Mouse (Mus musculus) limb, embryonic 11.5 days (tissue): ENCODE measurements around the gene Tc2n. TPM values are rescaled to one million over a fixed set of nuclear protein-coding genes. Genes with fewer than 3 reads are reported as not detected.
"Not testable (repeated sequence)": the region's sequence is repeated elsewhere in the genome, so short reads cannot be mapped to it uniquely, and the experiment has no call there.

Experiments
- ATAC-seq: fragments of 200-750 bp; cut with Nextera tagmentation; 2 replicates; pipeline ENCODE4 v1.8.0; 2017; ENCODE audit warnings: low read depth; ENCODE audit not compliant: insufficient number of reproducible peaks, low FRiP score, low TSS enrichment
- DNase-seq: peaks from one replicate; pipeline ENCODE4 v3.0.0-alpha.2; 2015; ENCODE audit warnings: low spot score
- H3K27ac ChIP-seq: fragments of 300-500 bp; sonication (generic); replicated peaks from 2 replicates; pipeline ENCODE4 v1.5.1; 2014; ENCODE audit warnings: low read depth, mild to moderate bottlenecking, low read length
- H3K27me3 ChIP-seq: fragments of 300-500 bp; sonication (generic); 2 replicates; pipeline ENCODE4 v1.6.1; 2014; ENCODE audit warnings: mild to moderate bottlenecking, low read length, mixed read lengths; ENCODE audit not compliant: control insufficient read depth, insufficient read depth
- H3K36me3 ChIP-seq: fragments of 300-500 bp; sonication (generic); 2 replicates; pipeline ENCODE4 v1.6.1; 2014; ENCODE audit warnings: mild to moderate bottlenecking, low read length, moderate library complexity, mixed read lengths; ENCODE audit not compliant: control insufficient read depth, insufficient read depth
- H3K4me1 ChIP-seq: fragments of 300-500 bp; sonication (generic); 2 replicates; pipeline ENCODE4 v1.6.1; 2014; ENCODE audit warnings: low read length, mixed read lengths; ENCODE audit not compliant: control insufficient read depth, insufficient read depth
- H3K4me2 ChIP-seq: fragments of 300-500 bp; sonication (generic); 2 replicates; pipeline ENCODE4 v1.6.1; 2014; ENCODE audit warnings: low read depth, mild to moderate bottlenecking, moderate library complexity; ENCODE audit not compliant: severe bottlenecking
- H3K4me3 ChIP-seq: fragments of 300-500 bp; sonication (generic); 2 replicates; pipeline ENCODE4 v1.5.1; 2014; ENCODE audit warnings: low read depth, low read length
- H3K9ac ChIP-seq: fragments of 300-500 bp; sonication (generic); 2 replicates; pipeline ENCODE4 v1.6.1; 2014; ENCODE audit warnings: mild to moderate bottlenecking, low read length
- H3K9me3 ChIP-seq: fragments of 300-500 bp; sonication (generic); 2 replicates; pipeline ENCODE4 v1.6.1; 2016; ENCODE audit warnings: low read length; ENCODE audit not compliant: control insufficient read depth
- polyA plus RNA-seq: library from polyadenylated mRNA; unstranded; fragments of >200 nt; fragmentation: Nextera tagmentation; extraction: Ambion mirVana; gene quantifications from 2 replicates; pipeline ENCODE4 v1.2.1, GENCODE M21; 2014

Tc2n gene
- polyA plus RNA-seq, 1 experiment from 2014 or later: 0.13 TPM

- not testable (repeated sequence) for DNase-seq, H3K36me3 ChIP-seq, H3K9ac ChIP-seq, ATAC-seq, H3K4me2 ChIP-seq, H3K9me3 ChIP-seq, H3K27me3 ChIP-seq, H3K4me3 ChIP-seq, H3K4me1 ChIP-seq, H3K27ac ChIP-seq
These were observed 111.7 kb downstream of the Tc2n start for GRCm38 (mm10) chr12:101606622-101607021.

Other genes starting within 250 kb of the Tc2n start
- gene Fbln5, start 100.5 kb upstream of the Tc2n start, polyA plus RNA-seq: 15.9 and 16.7 TPM in 2 replicates
- 13.8 and 14.2 TPM in 2 replicates for gene Trip11, start 194.7 kb upstream of the Tc2n start, polyA plus RNA-seq
- gene Atxn3, start 239.7 kb upstream of the Tc2n start, polyA plus RNA-seq: 10.4 and 12.3 TPM in 2 replicates